Mouse (Mus musculus) urinary bladder, postnatal 4 days (tissue): ENCODE results near the gene Slc7a11.

ENCODE experiments used
- DNase-seq, 2 experiments: peaks; one replicate each; pipeline ENCODE4 v3.0.0; 2021 to 2022; ENCODE audit warnings: low spot score in 2 of 2

The Slc7a11 gene

GRCm38 (mm10) chr3:50405915-50406314 lies 37.5 kb downstream of the Slc7a11 start:
- no peak for DNase-seq

- no peak for DNase-seq
These were observed 54.6 kb downstream of the Slc7a11 start for GRCm38 (mm10) chr3:50388786-50389185.

- no peak for DNase-seq
These were observed 55.1 kb downstream of the Slc7a11 start for GRCm38 (mm10) chr3:50388288-50388687.

GRCm38 (mm10) chr3:50387280-50387679 lies 56.1 kb downstream of the Slc7a11 start:
- DNase-seq, result no peak

GRCm38 (mm10) chr3:50386561-50387221 lies 56.7 kb downstream of the Slc7a11 start:
- DNase-seq, result no peak

GRCm38 (mm10) chr3:50386066-50386465 lies 57.3 kb downstream of the Slc7a11 start:
- no peak for DNase-seq

GRCm38 (mm10) chr3:50382729-50383128 lies 60.7 kb downstream of the Slc7a11 start:
- DNase-seq, result no peak

- no peak for DNase-seq
These were observed 61.3 kb downstream of the Slc7a11 start for GRCm38 (mm10) chr3:50381861-50382693.

- peak; percentile 53 to 83 for DNase-seq
These were observed 62.1 kb downstream of the Slc7a11 start for GRCm38 (mm10) chr3:50381160-50381860.

- DNase-seq, result no peak
These were observed 63.5 kb downstream of the Slc7a11 start for GRCm38 (mm10) chr3:50379942-50380341.

- no peak for DNase-seq
These were observed 67.9 kb downstream of the Slc7a11 start for GRCm38 (mm10) chr3:50375477-50375876.

GRCm38 (mm10) chr3:50369791-50370190 lies 73.6 kb downstream of the Slc7a11 start:
- no peak for DNase-seq

- DNase-seq, result no peak
These were observed 76.2 kb downstream of the Slc7a11 start for GRCm38 (mm10) chr3:50367175-50367574.

GRCm38 (mm10) chr3:50363659-50364058 lies 79.8 kb downstream of the Slc7a11 start:
- no peak for DNase-seq

- DNase-seq, result no peak
These were observed 96.3 kb downstream of the Slc7a11 start for GRCm38 (mm10) chr3:50347081-50347480.

- no peak for DNase-seq
These were observed 99.0 kb downstream of the Slc7a11 start for GRCm38 (mm10) chr3:50344411-50344810.

- DNase-seq, result no peak
These were observed 118.9 kb downstream of the Slc7a11 start for GRCm38 (mm10) chr3:50324524-50324923.

GRCm38 (mm10) chr3:50323881-50324280 lies 119.5 kb downstream of the Slc7a11 start:
- no peak for DNase-seq

- no peak for DNase-seq
These were observed 122.6 kb downstream of the Slc7a11 start for GRCm38 (mm10) chr3:50320862-50321261.

GRCm38 (mm10) chr3:50318074-50318473 lies 125.3 kb downstream of the Slc7a11 start:
- no peak for DNase-seq

GRCm38 (mm10) chr3:50313816-50314215 lies 129.6 kb downstream of the Slc7a11 start:
- no peak for DNase-seq
